Mouse (Mus musculus) E14TG2a.4 (cell line): ENCODE measurements around the gene Slc30a2.
A peak's percentile ranks its signal among the peaks of the same experiment; 100 is the strongest.

Experiments
- H3K27me3 ChIP-seq: 2 replicates; pipeline ENCODE4 v1.6.1; 2014; ENCODE audit warnings: low read length, control low read depth; ENCODE audit not compliant: insufficient read depth
- H3K36me3 ChIP-seq: 2 replicates; pipeline ENCODE4 v1.6.1; 2014; ENCODE audit warnings: low read length, control low read depth; ENCODE audit not compliant: insufficient read depth
- H3K4me1 ChIP-seq: replicated peaks from 2 replicates; pipeline ENCODE4 v1.6.1; 2014; ENCODE audit warnings: low read depth, low read length, control low read depth
- H3K4me3 ChIP-seq: replicated peaks from 2 replicates; pipeline ENCODE4 v1.5.1; 2014; ENCODE audit warnings: mild to moderate bottlenecking, low read length
- H3K9me3 ChIP-seq: 2 replicates; pipeline ENCODE4 v1.6.1; 2014; ENCODE audit warnings: low read length, control low read depth
- CTCF ChIP-seq: conservative IDR thresholded peaks from 2 replicates; pipeline ENCODE4 v1.5.1; 2014; ENCODE audit warnings: low read length
- NANOG ChIP-seq: IDR thresholded peaks from 2 replicates; pipeline ENCODE4 v1.6.1; 2014; ENCODE audit warnings: borderline replicate concordance, low read length, mixed read lengths
- POU5F1 ChIP-seq: IDR thresholded peaks from 2 replicates; pipeline ENCODE4 v1.6.1; 2014; ENCODE audit warnings: low read length, borderline replicate concordance

Slc30a2 gene

DNA sequence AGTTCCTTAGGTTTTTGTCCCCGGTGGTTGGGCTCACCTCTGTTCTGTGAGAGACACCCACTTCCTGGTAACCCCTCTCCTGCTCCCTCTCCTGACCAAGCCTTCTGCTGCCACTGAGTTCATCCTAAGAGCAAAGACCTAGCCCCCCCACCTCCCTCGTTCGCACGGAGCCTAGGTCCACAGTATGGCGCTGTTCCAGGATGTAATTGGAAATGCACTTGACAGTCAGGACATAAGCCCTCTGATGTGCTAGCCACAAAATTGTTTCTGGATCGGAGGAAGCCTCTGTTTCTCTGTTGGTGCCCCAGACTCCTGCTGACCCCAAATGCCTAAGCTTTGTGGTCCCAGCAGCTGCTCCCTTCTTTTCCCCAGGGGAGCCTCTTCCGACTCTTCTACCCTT is 60.7 kb downstream of the Slc30a2 start:
- Histone ChIP-seq H3K27me3 (peaks cover 6% of the 10 kb centered on the region; the same call in 1 of the 2 replicates), H3K4me1 (peaks cover 51% of the 10 kb centered on the region), H3K4me3 (no peak overlapping the region), H3K9me3 (no peaks in the 10 kb centered on the region), H3K36me3 (peaks cover 8% of the 10 kb centered on the region)
- TF ChIP-seq CTCF (peak; percentile 28), NANOG (no peak), POU5F1 (no peak)
